Mouse (Mus musculus) kidney, embryonic 16.5 days (tissue): ENCODE measurements at regions not wholly inside any gene's neighbourhood (a gene's known extent, or its start where the extent isn't known, plus 50 kb on each side); places are given as distances from the start of the nearest gene placed in this dataset.

ENCODE experiments used
- ATAC-seq: fragments of 200-750 bp; cut with Nextera tagmentation; 2 replicates; pipeline ENCODE4 v1.8.0; 2017; ENCODE audit warnings: moderate TSS enrichment; ENCODE audit not compliant: low FRiP score, low TSS enrichment
- H3K27ac ChIP-seq: fragments of 300-500 bp; sonication (generic); 2 replicates; pipeline ENCODE4 v1.5.1; 2014; ENCODE audit warnings: low read length
- H3K27me3 ChIP-seq: fragments of 300-500 bp; sonication (generic); 2 replicates; pipeline ENCODE4 v1.6.1; 2014; ENCODE audit warnings: low read length, control low read depth, mixed read lengths; ENCODE audit not compliant: insufficient read depth
- H3K36me3 ChIP-seq: fragments of 300-500 bp; sonication (generic); 2 replicates; pipeline ENCODE4 v1.6.1; 2014; ENCODE audit warnings: low read length, control low read depth, mixed read lengths; ENCODE audit not compliant: insufficient read depth
- H3K4me1 ChIP-seq: fragments of 300-500 bp; sonication (generic); 2 replicates; pipeline ENCODE4 v1.6.1; 2014; ENCODE audit warnings: low read length, control low read depth, mixed read lengths; ENCODE audit not compliant: insufficient read depth
- H3K4me2 ChIP-seq: fragments of 300-500 bp; sonication (generic); replicated peaks from 2 replicates; pipeline ENCODE4 v1.6.1; 2014; ENCODE audit warnings: low read depth, low read length
- H3K4me3 ChIP-seq: fragments of 300-500 bp; sonication (generic); 2 replicates; pipeline ENCODE4 v1.5.1; 2014; ENCODE audit warnings: mild to moderate bottlenecking, low read length
- H3K9ac ChIP-seq: fragments of 300-500 bp; sonication (generic); replicated peaks from 2 replicates; pipeline ENCODE4 v1.6.1; 2014; ENCODE audit warnings: low read length
- H3K9me3 ChIP-seq: fragments of 300-500 bp; sonication (generic); 2 replicates; pipeline ENCODE4 v1.6.1; 2016; ENCODE audit warnings: low read length, control low read depth
- WGBS: fragments of 180-500 bp; shearing (Covaris S2); extraction: QIAGEN DNeasy Blood & Tissue Kit; methylation state at CpG from one replicate; pipeline ENCODE4 v1.1.7; 2014; 5-methylcytosine and 5-hydroxymethylcytosine counted together

DNA sequence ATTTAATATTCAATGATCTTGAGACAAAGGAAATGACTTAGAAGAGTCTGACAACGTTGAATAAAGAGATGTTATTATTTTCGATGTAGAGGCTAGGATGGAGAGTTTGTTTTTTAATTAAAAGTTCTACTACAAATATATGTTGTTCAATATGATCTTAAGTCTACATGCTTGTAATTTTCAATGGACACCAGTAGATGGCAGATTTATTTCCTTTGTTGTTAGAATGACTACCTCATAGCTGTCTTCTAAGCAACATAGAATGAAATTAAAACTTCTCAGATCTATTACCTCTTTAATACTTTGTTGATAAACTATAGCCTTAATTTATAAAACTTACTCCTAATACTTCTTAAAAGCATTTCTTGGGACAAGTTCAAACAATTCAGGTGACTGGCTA, 315.3 kb upstream of the Grin3a start:
- no peak for ATAC-seq
- H3K9ac ChIP-seq = no peak overlapping the region

DNA sequence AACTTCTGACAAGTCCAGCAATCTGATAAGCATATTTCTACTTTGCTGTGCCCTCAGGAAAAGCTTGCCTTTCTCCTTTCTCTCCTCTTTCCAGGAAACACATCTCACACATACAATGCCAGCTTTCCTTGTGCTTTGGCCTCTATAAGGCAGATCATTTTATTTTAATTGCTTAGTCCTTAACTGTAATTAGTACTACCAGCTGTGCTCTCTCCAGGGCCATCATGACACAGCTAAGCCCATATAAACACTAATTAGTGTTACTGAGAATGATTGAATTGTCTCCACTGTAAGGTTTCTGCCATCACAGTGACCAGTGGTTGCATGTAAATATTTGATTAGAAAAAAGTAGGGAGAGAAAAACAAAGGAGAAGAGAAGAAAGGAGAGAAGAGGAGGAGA, 300.4 kb upstream of the Grin3a start:
- no peak for ATAC-seq
- Histone ChIP-seq H3K27me3 (no peaks in the 10 kb centered on the region), H3K4me1 (no peaks in the 10 kb centered on the region), H3K9ac (no peak overlapping the region), H3K9me3 (no peaks in the 10 kb centered on the region), H3K4me3 (no peak overlapping the region), H3K36me3 (no peaks in the 10 kb centered on the region), H3K4me2 (no peak overlapping the region), H3K27ac (no peak overlapping the region)

More for the DNA sequence above, 315.3 kb upstream of the Grin3a start:
- 54% methylated on average over 2 of the region's 2 CpGs for WGBS
- H3K4me3 ChIP-seq = no peak overlapping the region
- H3K36me3 ChIP-seq = no peaks in the 10 kb centered on the region
- H3K4me1 ChIP-seq = no peaks in the 10 kb centered on the region
- H3K27ac ChIP-seq = no peak overlapping the region
- no peaks in the 10 kb centered on the region for H3K27me3 ChIP-seq
- H3K4me2 ChIP-seq = no peak overlapping the region
- no peaks in the 10 kb centered on the region for H3K9me3 ChIP-seq

DNA sequence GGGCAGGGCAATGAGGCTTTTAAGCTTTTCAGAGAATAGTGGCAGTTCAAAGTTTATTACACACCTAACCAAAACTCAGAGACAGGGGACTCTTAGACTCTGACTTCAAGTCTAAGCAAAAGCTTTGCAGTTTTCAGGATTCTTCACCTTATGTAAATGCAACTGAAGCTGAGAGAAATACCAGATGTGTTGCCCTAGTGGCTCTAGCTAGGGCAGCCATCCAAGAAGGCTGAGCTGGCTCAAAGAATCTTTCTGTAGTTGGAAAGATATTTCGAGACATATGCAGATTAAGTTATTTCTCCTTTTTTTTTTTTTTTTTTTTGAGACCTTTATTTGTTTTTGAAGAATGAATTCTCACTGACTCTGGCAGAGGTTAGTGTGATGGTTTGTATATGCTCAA, 284.7 kb upstream of the Grin3a start:
- Histone ChIP-seq H3K4me3 (no peak overlapping the region), H3K4me1 (no peaks in the 10 kb centered on the region), H3K36me3 (no peaks in the 10 kb centered on the region), H3K27me3 (no peaks in the 10 kb centered on the region), H3K4me2 (no peak overlapping the region), H3K9me3 (no peaks in the 10 kb centered on the region), H3K9ac (no peak overlapping the region), H3K27ac (no peak overlapping the region)
- WGBS = 48% methylated on average over 1 of the region's 1 CpGs
- ATAC-seq = no peak

- no peak overlapping the region for H3K27ac ChIP-seq
- H3K4me3 ChIP-seq = no peak overlapping the region
- no peak overlapping the region for H3K4me2 ChIP-seq
- H3K4me1 ChIP-seq = no peaks in the 10 kb centered on the region
- H3K36me3 ChIP-seq = no peaks in the 10 kb centered on the region
- H3K9ac ChIP-seq = no peak overlapping the region
- no peak for ATAC-seq
- 69% methylated on average over 1 of the region's 1 CpGs for WGBS
- H3K9me3 ChIP-seq = no peaks in the 10 kb centered on the region
- H3K27me3 ChIP-seq = no peaks in the 10 kb centered on the region
These were observed 261.0 kb upstream of the Grin3a start for GRCm38 (mm10) chr4:50106557-50106956.

GRCm38 (mm10) chr4:50087860-50088259, 242.3 kb upstream of the Grin3a start:
- Histone ChIP-seq H3K4me1 (no peaks in the 10 kb centered on the region), H3K9me3 (no peaks in the 10 kb centered on the region), H3K9ac (no peak overlapping the region), H3K27ac (no peak overlapping the region), H3K4me2 (no peak overlapping the region), H3K27me3 (no peaks in the 10 kb centered on the region), H3K36me3 (no peaks in the 10 kb centered on the region), H3K4me3 (no peak overlapping the region)
- ATAC-seq = no peak

DNA sequence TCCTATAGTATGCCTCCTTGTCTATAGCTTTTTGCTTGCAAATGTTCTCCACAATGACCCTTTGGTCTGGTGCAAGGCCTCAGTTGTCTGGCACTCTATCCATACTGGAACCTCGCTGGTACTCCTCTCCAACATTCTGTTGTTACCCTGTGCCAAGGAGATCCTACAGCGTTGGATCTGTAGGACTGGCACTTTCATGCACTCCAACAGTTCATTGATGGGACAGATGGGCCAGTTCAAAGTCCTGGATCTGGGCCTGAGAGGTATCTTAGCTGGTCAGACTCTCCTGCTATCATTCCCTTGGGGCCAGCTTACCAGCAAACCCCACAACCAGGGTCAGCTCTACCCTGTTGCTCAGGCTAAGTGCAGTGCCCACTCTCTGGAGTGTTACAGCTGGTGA, 241.1 kb upstream of the Grin3a start:
- no peaks in the 10 kb centered on the region for H3K9me3 ChIP-seq
- 64% methylated on average over 2 of the region's 2 CpGs for WGBS
- no peak overlapping the region for H3K4me3 ChIP-seq
- no peak for ATAC-seq
- no peaks in the 10 kb centered on the region for H3K27me3 ChIP-seq
- H3K9ac ChIP-seq = no peak overlapping the region
- H3K27ac ChIP-seq = no peak overlapping the region
- no peaks in the 10 kb centered on the region for H3K4me1 ChIP-seq
- no peak overlapping the region for H3K4me2 ChIP-seq
- no peaks in the 10 kb centered on the region for H3K36me3 ChIP-seq

DNA sequence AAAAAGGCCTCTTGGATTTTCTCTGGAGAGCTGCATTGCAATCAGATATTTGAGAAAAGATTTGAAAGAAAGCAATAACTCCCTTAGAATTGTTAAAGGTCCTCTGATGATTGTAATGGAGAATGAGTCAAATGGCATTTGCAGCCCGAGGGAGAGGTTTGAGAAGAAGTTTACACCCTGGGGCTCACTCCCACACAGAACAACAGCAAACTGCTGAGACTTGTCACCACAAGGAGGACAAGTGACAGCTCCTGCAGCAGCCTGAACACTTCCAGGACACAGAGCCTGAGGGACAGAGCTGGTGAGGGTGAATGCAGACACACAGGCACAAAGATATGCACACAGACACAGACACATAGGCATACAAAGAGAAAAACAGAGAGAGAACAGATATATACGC, 210.0 kb upstream of the Grin3a start:
- Histone ChIP-seq H3K27me3 (no peaks in the 10 kb centered on the region), H3K9ac (no peak overlapping the region), H3K4me3 (no peak overlapping the region), H3K36me3 (no peaks in the 10 kb centered on the region), H3K4me2 (no peak overlapping the region), H3K27ac (no peak overlapping the region), H3K9me3 (no peaks in the 10 kb centered on the region), H3K4me1 (no peaks in the 10 kb centered on the region)
- WGBS = 34% methylated on average over 2 of the region's 2 CpGs
- no peak for ATAC-seq

DNA sequence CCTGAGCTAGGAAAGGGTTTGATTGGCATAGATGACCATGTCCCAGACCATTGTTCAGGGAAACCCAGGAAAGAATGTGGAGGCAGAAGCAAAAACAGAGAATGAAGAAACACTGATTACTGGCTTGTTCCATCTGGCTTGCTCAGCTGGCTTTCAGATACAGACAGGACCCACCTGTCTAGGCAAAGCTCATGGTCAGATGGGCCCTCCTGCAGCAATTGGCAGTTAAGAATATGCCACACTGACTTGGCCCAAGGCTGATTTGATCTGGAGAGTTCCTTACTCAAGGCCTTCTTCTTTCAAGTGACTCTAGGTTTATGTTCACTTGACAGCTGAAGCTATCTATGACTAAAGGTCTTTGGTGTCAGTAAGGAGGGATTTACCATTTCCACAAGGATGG, 195.9 kb upstream of the Grin3a start:
- Histone ChIP-seq H3K36me3 (no peaks in the 10 kb centered on the region), H3K27me3 (no peaks in the 10 kb centered on the region), H3K9ac (no peak overlapping the region), H3K27ac (no peak overlapping the region), H3K4me1 (no peaks in the 10 kb centered on the region), H3K9me3 (no peaks in the 10 kb centered on the region), H3K4me2 (no peak overlapping the region), H3K4me3 (no peak overlapping the region)
- ATAC-seq = no peak

DNA sequence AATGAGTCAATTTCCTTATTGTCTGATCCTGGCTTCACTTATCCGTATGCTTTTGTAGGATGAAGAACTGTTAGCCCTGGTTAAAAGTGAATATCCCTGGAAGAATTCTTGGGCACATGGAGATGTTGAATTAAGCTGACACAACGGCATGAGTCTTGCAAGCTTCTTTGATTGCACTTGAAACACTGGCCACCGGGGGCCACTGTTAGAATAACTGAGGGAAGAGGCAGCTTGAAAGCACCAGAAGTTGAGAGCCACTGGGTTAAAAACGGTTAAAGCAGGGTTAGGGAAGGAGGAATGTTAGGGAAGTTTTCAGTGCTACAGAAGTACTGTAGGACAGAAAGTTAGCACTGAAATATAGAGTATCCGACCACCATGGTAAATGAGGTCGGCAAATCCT, 190.5 kb upstream of the Grin3a start:
- Histone ChIP-seq H3K27ac (no peak overlapping the region), H3K27me3 (no peaks in the 10 kb centered on the region), H3K9me3 (no peaks in the 10 kb centered on the region), H3K4me3 (no peak overlapping the region), H3K4me2 (no peak overlapping the region), H3K9ac (no peak overlapping the region), H3K36me3 (no peaks in the 10 kb centered on the region), H3K4me1 (no peaks in the 10 kb centered on the region)
- ATAC-seq = no peak
- 60% methylated on average over 6 of the region's 6 CpGs for WGBS

GRCm38 (mm10) chr4:50025356-50025755, 179.8 kb upstream of the Grin3a start:
- Histone ChIP-seq H3K4me2 (no peak overlapping the region), H3K9ac (no peak overlapping the region), H3K4me3 (no peak overlapping the region), H3K9me3 (no peaks in the 10 kb centered on the region), H3K27ac (no peak overlapping the region), H3K4me1 (no peaks in the 10 kb centered on the region), H3K27me3 (no peaks in the 10 kb centered on the region), H3K36me3 (no peaks in the 10 kb centered on the region)
- ATAC-seq = no peak
- WGBS = 60% methylated on average over 6 of the region's 6 CpGs
